Mouse (Mus musculus) midbrain, embryonic 15.5 days (tissue): ENCODE data around the gene Vps36. TPM values are rescaled to one million over a fixed set of nuclear protein-coding genes. Genes with fewer than 3 reads are reported as not detected.

Experiments used
- polyA plus RNA-seq: library from polyadenylated mRNA; unstranded; fragments of >200 nt; fragmentation: Nextera tagmentation; extraction: Ambion mirVana; gene quantifications from 2 replicates; pipeline ENCODE4 v1.2.1, GENCODE M21; 2015

Gene Vps36
- polyA plus RNA-seq, 1 experiment from 2014 or later = 42.3 TPM

Other genes with a start within 250 kb of the Vps36 start
- not detected in 2 replicates for gene Defb13, start 246.0 kb upstream of the Vps36 start, polyA plus RNA-seq
- gene Fam90a1a, start 234.1 kb upstream of the Vps36 start, polyA plus RNA-seq = not detected in 2 replicates
- gene Ccdc70, start 223.0 kb upstream of the Vps36 start, polyA plus RNA-seq = not detected in 2 replicates
- gene Atp7b, start 132.5 kb upstream of the Vps36 start, polyA plus RNA-seq = 1.5 and 1.6 TPM in 2 replicates
- gene Alg11, start 132.1 kb upstream of the Vps36 start, polyA plus RNA-seq = 37.8 and 43.2 TPM in 2 replicates
- 1.1 and 1.3 TPM in 2 replicates for gene Nek5, start 67.8 kb upstream of the Vps36 start, polyA plus RNA-seq
- 6.9 and 7.6 TPM in 2 replicates for gene Nek3, start 26.4 kb upstream of the Vps36 start, polyA plus RNA-seq
- gene Ckap2, start 7.0 kb upstream of the Vps36 start, polyA plus RNA-seq = 8.3 and 9.4 TPM in 2 replicates
- gene Thsd1, start 34.5 kb downstream of the Vps36 start, polyA plus RNA-seq = 7.6 and 8.5 TPM in 2 replicates
- gene Tpte, start 90.6 kb downstream of the Vps36 start, polyA plus RNA-seq = not detected in 2 replicates
- 7.1 and 7.3 TPM in 2 replicates for gene Slc25a15, start 205.8 kb downstream of the Vps36 start, polyA plus RNA-seq
- gene Mrps31, start 218.6 kb downstream of the Vps36 start, polyA plus RNA-seq = 31.6 TPM in 2 replicates